Mouse (Mus musculus): ENCODE measurements around the gene Atg3. TPM values are rescaled to one million over a fixed set of nuclear protein-coding genes. Genes with fewer than 3 reads are reported as not detected.

Gene Atg3
- 83.0 TPM for polyA plus RNA-seq (2017; shearing (Covaris generic))

DNA sequence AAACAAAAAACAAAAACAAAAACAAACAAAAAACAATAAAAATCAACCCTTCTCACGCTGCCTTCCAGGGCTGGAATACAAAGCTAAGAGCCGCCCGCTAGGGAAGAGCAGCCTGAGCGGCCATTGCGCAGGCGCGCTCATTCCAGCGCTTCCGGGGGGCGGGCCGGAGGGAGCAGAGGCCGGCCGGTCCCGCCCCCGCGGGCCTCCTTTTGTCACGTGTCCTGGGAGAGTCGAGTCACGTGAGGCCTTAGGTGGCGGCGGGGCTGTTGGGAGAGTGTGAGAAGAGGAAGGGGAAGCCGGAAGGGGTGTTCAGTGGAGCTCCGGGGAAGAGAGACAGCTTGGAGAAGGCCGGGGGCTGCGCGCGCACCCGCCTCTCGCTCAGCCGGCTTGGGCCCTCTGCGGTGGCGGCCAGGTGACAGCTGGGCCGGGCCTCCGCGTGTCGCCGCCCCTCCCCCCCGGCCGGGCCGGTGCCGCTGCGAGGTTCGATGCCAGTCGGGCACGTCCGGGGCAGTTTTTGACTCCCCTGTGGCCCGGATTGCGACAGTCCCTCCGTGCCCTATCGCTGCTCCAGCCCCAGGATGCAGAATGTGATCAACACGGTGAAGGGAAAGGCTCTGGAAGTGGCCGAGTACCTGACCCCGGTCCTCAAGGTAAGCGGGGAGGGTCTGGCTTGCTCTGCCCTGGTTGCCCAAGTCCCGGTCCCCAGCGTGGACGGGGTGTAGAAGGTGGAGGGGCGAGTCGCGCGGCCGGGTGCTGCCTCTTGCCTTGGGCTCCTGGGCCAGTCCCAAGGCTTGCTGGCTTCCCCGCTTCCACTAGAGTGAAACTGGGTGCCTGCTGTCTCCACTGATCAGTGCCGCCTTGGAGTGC is at the start of gene Atg3, which contains the start of gene Slc35a5:
TSS of gene Atg3 (plus strand) at position 264 of the 867 bp plus-strand sequence.
TSS of gene Slc35a5 (minus strand) at position 185 of the 867 bp plus-strand sequence.

DNA sequence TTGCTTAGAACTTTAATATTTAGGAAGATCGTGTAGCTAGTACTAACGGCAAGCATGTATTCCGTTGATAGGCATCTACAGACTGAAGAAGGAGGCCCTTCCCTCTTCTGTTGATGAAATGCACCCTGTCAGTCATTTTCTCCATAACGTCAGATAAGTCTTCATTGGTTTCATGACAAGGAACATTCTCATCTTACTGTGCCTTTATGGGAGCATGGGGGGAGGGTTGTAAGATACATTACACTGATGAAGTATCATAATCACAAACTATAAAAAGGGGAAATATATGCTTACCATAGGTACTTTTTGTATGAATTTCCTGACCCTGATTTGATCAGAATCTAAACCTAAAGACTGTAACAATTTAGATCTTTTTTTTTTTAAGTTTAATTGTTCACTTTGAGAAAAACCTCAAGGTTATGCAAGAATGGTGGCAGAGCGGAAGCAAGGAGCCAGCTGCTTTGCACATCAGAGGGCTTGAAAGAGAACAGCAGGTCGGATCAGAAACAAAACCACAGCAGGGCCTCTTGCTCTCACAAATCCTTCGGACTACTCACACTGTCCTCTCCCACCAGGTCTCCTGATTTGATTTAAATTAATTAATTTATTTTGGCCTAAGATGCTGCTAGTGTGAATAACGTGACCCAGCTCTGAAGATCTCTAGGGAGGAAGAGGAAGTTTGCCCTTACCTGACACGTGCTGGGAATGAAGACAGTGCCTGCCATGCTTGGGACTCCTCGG is 65.2 kb downstream of the Atg3 start, which contains the start of gene Btla:
TSS of gene Btla (plus strand) at position 668 of the 741 bp plus-strand sequence.

Other genes starting within 250 kb of the Atg3 start
- 1.9 TPM for gene Cd200r3, start 215.1 kb upstream of the Atg3 start, polyA plus RNA-seq (2017; shearing (Covaris generic))
- gene Ccdc80, start 65.4 kb upstream of the Atg3 start, polyA plus RNA-seq (2017; shearing (Covaris generic)): 0.36 TPM
- gene Slc35a5, start 79 bp upstream of the Atg3 start, polyA plus RNA-seq (2017; shearing (Covaris generic)): 40.9 TPM
- 68.6 TPM for gene Btla, start 65.5 kb downstream of the Atg3 start, polyA plus RNA-seq (2017; shearing (Covaris generic))

All from CD4-positive, CD25-positive, alpha-beta regulatory T cell (primary cell).